Mouse (Mus musculus) spleen, adult 12 weeks (tissue): Measurements from ENCODE around the gene Foxb1.

Experiments used
- DNase-seq: peaks from one replicate; pipeline ENCODE4 v3.0.0; 2022; ENCODE audit warnings: low spot score

Gene Foxb1

GRCm38 (mm10) chr9:69760371-69761301 lies at the start of gene Foxb1:
Foxb1 (minus strand) TSS chr9:69760940.
- DNase-seq = no peak

DNA sequence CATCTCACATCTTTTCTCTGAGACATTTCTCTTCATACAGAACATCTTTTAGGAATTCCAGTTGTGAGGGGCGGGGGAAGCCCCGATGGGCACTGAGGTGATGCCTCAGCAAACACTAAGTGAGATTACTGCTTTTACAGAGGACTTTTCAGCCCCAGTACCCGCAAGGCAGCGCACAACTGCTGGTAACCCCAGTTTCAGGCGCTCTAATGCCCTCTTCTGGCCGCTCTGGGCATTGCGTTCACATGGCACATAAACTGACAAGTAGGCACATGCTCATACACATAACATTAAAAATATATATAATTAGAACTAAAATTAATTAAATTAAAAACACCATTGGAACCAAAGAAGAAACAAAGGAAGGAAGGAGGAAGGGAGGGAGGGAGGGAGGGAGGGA lies 29.8 kb upstream of the Foxb1 start:
- DNase-seq = no peak

- DNase-seq = no peak
Measured at GRCm38 (mm10) chr9:69779996-69780395, 19.3 kb upstream of the Foxb1 start.

DNA sequence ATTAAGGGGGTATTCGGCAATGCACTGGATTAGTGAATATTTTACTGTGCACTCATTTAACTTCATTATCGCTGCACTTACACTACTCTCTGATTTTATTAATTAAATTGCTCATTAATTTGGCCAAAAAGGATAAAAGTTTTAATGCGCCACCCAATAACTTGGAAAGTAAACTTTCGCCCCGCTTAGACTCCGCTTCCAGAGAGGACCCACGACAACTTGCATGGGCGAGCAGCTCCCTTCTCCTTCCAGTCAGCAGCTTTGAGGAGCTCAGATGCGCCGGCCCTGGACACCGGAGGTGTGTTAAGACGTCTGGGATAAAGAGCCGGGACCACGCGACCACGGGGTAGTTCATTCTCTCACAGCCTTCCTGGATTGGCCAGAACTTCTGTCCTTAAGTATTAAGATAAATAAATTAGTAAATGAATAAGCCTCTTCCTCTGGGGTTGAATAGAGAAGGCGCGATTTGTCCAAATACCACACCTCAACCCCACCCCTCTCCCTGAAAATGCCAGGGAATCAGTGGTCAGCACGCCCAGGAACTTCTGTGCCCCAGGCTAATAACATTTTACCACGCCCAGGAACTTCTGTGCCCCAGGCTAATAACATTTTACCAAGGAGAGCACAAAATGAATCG lies 9.3 kb upstream of the Foxb1 start:
- DNase-seq = no peak

GRCm38 (mm10) chr9:69769091-69769948 lies 8.6 kb upstream of the Foxb1 start:
- no peak for DNase-seq

DNA sequence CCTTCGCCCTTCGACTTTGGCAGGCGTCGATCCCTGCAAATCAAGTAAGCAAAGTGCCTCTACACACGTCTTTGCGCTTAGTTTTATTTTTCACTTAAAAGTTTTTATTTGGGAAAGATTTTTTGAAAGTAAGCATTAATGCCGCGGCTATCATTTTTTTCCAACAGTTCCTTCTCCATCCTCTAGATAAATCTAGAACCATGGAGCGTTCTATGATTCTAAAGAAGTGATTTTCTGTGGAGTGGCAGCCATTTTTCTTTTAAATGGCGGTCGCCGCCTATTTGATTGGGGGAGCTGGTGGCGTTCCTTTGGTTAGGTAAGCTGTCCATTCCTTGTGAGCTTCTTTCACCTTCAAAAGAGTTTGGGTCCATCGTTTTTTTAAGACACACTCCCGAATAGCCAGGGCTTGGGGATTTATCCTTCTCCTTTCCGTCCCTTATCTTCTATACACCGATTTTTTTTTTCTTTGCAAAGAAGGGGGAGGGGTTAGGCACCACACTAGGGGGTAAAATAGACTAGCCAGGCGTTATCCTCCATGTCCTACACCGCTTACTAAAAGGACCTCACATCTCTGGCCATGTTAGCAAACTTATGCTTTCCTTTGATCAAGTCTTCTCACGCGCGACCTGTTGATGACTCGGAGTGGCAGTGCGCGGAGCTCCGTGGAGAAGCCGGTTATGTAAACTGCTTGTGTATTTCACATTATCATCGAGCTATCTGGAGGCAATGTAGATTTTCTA lies 7.6 kb upstream of the Foxb1 start:
- DNase-seq = no peak

DNA sequence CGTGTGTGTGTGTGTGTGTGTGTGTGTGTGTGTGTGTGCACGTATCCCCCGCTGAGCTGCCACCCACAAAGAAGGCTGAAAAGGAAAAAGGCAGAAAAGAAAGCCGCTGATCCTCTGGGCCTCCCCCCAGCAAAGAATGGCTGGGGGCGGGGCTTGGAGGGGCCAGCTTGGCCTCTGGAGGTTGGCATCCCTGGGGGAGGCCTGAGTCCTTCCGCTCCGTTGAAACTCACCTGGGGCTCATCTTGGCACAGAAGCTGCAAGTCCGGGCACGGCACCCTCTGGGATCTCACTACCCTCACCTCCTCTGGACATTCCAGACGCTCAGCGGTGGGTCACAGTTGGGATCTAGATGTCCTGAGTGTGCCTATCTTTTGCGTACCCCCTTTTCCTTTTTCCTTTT lies 6.7 kb upstream of the Foxb1 start:
- no peak for DNase-seq

GRCm38 (mm10) chr9:69766936-69767335 lies 6.2 kb upstream of the Foxb1 start:
- no peak for DNase-seq

DNA sequence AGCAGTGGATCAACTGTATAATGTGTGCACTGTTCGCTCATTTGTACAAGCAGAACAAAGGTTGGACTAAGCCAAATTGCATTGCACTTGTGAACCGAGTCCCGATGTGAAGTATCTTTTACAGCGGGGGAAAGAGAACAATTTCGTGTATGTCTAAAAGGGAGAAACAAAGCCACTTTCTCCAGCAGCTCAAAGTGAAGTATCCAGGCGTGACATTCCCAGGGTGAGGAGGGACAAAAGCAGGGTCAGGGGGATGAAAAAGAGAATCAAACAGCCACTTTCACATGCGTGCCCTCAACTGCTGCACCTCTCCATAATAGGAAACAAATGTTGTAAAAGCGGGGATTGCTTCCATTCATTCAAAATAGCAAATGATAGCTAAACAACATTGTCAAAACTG lies 5.6 kb upstream of the Foxb1 start:
- no peak for DNase-seq

- DNase-seq = no peak
Measured at GRCm38 (mm10) chr9:69765483-69766050, 4.8 kb upstream of the Foxb1 start.

- DNase-seq = no peak
Measured at GRCm38 (mm10) chr9:69764586-69765482, 4.1 kb upstream of the Foxb1 start.

GRCm38 (mm10) chr9:69763681-69764585 lies 3.2 kb upstream of the Foxb1 start:
- no peak for DNase-seq

DNA sequence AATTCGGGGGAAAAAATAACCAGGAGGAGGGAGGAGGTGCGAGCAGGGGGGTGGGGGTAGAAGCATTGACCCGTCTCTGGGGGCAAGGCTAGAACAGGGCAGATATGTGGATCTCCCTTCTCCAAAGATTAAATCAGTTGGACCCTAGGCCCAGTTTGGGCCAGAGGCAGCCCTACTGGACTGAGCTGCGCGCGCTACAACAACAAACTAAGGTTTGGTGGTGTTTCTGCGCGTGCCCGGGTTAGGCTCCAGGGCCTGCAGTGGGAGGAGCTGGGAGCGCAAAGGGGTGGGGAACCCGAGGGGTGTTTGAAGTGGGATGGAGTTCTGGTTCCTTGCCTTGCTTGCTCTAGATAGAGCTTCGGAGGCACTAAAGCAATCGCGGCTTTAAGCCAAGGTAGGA lies 2.0 kb upstream of the Foxb1 start:
- no peak for DNase-seq

GRCm38 (mm10) chr9:69762221-69762620 lies 1.5 kb upstream of the Foxb1 start:
- DNase-seq = no peak

- DNase-seq = no peak
Measured at GRCm38 (mm10) chr9:69761569-69761968, 829 bp upstream of the Foxb1 start.

- no peak for DNase-seq
Measured at GRCm38 (mm10) chr9:69759721-69760221, 969 bp downstream of the Foxb1 start.

GRCm38 (mm10) chr9:69758946-69759615 lies 1.7 kb downstream of the Foxb1 start:
- no peak for DNase-seq

DNA sequence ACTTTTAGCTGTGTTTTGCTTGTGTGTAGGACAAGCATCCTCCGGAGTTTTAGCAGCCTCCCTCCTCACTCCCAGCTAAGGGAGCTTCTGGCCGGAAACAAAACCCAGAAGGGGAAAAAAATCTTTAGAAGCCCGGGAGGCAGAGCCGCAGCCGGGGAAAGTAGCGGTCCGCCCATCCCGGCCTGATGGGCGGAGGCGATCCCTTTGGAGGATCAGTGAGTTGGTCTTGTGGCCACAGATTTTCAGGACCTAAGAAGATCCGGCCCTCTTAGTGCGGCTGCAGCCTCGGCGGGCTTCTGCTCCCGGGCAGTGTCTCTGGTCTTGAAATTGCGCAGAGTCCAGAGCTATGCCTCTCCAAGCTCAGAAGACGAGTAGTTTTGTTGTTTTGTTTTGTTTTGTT lies 2.2 kb downstream of the Foxb1 start:
- DNase-seq = no peak

DNA sequence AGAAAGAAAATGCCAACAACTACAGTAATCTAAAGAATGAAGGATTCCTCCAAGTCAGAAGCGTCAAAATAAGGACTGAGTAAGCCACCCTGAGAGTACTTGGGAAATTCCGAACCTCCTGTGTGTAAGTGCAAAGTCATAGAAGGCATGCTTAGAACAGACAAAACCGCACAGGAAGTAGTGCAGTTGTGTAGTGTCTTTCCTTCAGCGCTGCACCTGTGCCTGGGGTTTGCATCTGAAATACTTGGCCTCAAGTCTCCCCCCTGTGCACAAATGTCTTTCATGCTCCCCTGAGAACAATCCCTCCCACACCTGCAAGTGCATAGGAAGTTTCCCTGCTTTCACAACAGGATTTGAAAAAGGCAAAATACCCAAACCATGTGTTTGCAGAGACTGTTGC lies 3.5 kb downstream of the Foxb1 start:
- no peak for DNase-seq
